Mouse (Mus musculus): ENCODE results near the gene Dgkb.

Gene Dgkb

DNA sequence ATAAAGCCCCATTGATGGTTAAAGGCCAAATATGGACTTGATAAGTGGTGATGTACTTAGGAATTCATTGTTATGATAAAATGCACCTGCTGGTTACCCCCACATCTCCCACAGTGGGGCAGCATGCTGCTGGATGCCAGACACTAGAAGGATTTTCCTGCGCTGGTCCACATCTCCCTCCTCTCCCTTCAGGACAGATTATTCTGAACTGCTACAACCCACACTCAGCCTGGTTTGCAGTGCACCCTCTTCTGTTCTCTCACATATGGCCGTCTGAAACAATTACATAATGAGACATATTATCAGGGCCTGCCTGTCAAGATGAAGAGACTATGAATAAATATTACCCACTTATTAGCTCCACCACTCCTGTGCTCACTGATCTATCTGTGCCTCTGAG, 780.6 kb downstream of the Dgkb start:
- no peak for DNase-seq

DNA sequence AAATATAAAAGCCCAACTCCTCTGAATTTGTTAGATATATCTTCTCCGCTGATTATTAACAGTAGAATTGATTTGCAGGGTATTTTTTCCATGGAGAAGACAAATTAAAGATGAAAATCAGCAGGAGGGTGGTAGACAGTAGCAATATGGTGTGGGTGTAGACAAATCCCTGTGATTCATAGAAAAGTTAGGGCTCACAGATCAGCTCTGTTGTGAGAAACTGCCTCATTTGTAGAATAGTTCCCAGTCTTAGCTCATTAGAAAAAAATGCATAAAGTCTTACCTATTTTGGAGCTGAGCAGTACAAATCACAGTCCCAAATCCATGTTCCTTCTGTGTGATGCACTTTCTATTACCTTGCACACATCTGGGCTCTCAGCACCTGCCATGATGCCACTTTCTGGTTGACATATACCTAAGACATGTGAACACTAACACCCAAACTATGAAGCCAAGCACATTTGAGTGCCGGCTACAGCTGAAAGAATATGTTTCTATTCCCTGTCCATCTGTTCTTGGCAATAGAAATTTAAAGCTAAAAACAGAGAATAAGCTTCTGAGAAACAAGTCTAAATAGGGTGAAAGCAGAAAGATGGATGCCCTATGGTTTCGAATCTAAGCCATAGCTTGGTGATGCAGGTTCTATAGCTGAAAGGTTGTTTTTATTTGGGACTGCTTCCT, 782.8 kb downstream of the Dgkb start:
- no peak for DNase-seq

- no peak for DNase-seq
Observed at GRCm38 (mm10) chr12:38608104-38608503, 790.6 kb downstream of the Dgkb start.

DNA sequence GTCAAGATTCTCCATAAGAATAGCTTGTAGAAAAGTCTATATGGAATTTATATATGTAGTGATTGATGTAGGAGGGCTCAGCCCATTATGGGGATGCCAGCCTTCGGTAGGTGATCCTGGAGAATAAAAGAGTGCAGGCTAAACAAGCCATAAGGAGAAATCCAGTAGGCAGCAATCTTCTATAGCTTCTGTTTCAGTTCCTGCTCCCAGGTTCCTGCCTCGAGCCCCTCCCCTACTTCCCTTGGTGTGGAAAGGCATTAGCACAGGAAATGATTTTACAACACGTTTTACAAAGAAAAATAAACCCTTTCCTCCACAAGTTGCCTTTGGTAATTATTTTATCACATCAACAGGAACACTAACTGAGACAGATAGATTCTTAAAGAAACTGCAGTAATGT, 850.7 kb downstream of the Dgkb start:
- DNase-seq: no peak
